Mouse (Mus musculus) intestine, embryonic 16.5 days (tissue): Measurements from ENCODE around the gene Prps1. TPM values are rescaled to one million over a fixed set of nuclear protein-coding genes. Genes with fewer than 3 reads are reported as not detected.

Source experiments
- ATAC-seq: fragments of 200-750 bp; cut with Nextera tagmentation; 2 replicates; pipeline ENCODE4 v1.8.0; 2017; ENCODE audit warnings: moderate TSS enrichment, moderate library complexity
- H3K27ac ChIP-seq: fragments of 300-500 bp; sonication (generic); 2 replicates; pipeline ENCODE4 v1.5.1; 2014; ENCODE audit warnings: mild to moderate bottlenecking, low read length
- H3K27me3 ChIP-seq: fragments of 300-500 bp; sonication (generic); replicated peaks from 2 replicates; pipeline ENCODE4 v1.6.1; 2014; ENCODE audit warnings: low read length, control low read depth, mixed read lengths; ENCODE audit not compliant: control insufficient read depth, insufficient read depth
- H3K36me3 ChIP-seq: fragments of 300-500 bp; sonication (generic); 2 replicates; pipeline ENCODE4 v1.6.1; 2014; ENCODE audit warnings: low read length, control low read depth; ENCODE audit not compliant: control insufficient read depth, insufficient read depth
- H3K4me1 ChIP-seq: fragments of 300-500 bp; sonication (generic); 2 replicates; pipeline ENCODE4 v1.6.1; 2014; ENCODE audit warnings: low read length, control low read depth, mixed read lengths; ENCODE audit not compliant: control insufficient read depth, insufficient read depth
- H3K4me2 ChIP-seq: fragments of 300-500 bp; sonication (generic); 2 replicates; pipeline ENCODE4 v1.6.1; 2014; ENCODE audit warnings: low read depth, low read length, control low read depth
- H3K4me3 ChIP-seq: fragments of 300-500 bp; sonication (generic); 2 replicates; pipeline ENCODE4 v1.5.1; 2014; ENCODE audit warnings: mild to moderate bottlenecking, low read length
- H3K9ac ChIP-seq: fragments of 300-500 bp; sonication (generic); 2 replicates; pipeline ENCODE4 v1.6.1; 2014; ENCODE audit warnings: low read depth, low read length
- H3K9me3 ChIP-seq: fragments of 300-500 bp; sonication (generic); 2 replicates; pipeline ENCODE4 v1.6.1; 2016; ENCODE audit warnings: low read length, control low read depth; ENCODE audit not compliant: control insufficient read depth
- WGBS: fragments of 180-500 bp; shearing (Covaris S2); extraction: QIAGEN DNeasy Blood & Tissue Kit; methylation state at CpG from one replicate; pipeline ENCODE4 v1.1.7; 2014; 5-methylcytosine and 5-hydroxymethylcytosine counted together
- polyA plus RNA-seq: library from polyadenylated mRNA; unstranded; fragments of >200 nt; fragmentation: Nextera tagmentation; extraction: Ambion mirVana; gene quantifications from 2 replicates; pipeline ENCODE4 v1.2.1, GENCODE M21; 2015

Gene Prps1
- 17.3 and 19.7 TPM in 2 replicates for polyA plus RNA-seq

DNA sequence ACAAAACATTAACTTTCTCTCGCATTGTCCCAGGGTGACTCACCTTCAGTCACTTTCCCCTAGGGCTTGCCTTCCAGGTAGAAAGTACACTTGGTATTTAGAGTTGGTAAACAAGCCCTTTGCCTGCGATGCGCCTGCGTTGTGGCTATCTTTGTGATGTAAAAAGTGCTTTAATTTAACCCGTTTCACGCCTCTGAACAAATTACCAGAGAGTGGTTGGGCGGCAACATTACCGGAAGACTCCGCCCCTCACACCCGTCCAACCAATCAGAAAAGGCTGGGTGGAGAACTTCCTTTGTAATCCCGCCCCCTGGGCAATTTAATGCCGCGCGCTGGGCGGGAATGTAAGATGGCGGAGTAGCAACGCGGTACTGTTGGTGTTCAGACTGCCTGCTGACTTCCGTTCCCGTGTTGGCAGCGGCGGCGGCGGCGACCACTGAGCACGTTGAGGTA is at the start of gene Prps1:
TSS of gene Prps1 (plus strand) at position 335 of the 453 bp plus-strand sequence.
- H3K27ac ChIP-seq, result no peak within 1 kb of the TSS
- H3K9ac ChIP-seq, result peak within 1 kb of the TSS; percentile 61
- peaks cover 10% of the 10 kb centered on the region; the same call in 1 of the 2 replicates for H3K27me3 ChIP-seq
- no peaks in the 10 kb centered on the region for H3K36me3 ChIP-seq
- peak within 1 kb of the TSS; percentile 59 for H3K4me3 ChIP-seq
- H3K4me2 ChIP-seq, result peak within 1 kb of the TSS; percentile 68
- ATAC-seq, result peak; percentile 96
- WGBS, result 16% methylated on average over 26 of the region's 26 CpGs
- H3K9me3 ChIP-seq, result no peaks in the 10 kb centered on the region
- H3K4me1 ChIP-seq, result no peaks in the 10 kb centered on the region

DNA sequence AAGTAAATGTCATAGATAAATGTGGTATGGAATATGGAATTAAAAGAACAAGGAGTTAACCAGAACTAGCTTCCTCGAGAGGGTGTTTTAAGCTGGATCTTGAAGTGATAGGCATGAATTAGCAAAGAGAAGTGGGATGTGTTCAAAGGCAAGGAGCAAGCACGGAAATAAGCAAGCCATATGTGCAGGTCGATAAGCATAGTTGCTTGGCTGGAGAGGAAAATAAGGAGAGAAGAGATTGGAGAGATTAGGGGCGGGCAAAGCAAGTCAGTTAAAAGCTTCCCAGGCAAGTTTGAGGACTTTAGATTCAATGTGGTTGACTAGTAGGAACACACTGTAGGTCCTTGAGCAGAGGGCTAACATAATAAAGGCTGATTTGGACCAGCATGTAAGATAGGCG is 48.8 kb upstream of the Prps1 start:
- no peak overlapping the region for H3K9ac ChIP-seq
- H3K36me3 ChIP-seq, result no peaks in the 10 kb centered on the region
- no peak overlapping the region for H3K27ac ChIP-seq
- no peak overlapping the region for H3K4me2 ChIP-seq
- H3K9me3 ChIP-seq, result no peaks in the 10 kb centered on the region
- ATAC-seq, result no peak
- H3K4me1 ChIP-seq, result no peaks in the 10 kb centered on the region
- H3K27me3 ChIP-seq, result 0 out of 2 replicates have a peak, but pooled peaks cover 3% of the 10 kb centered on the region
- no peak overlapping the region for H3K4me3 ChIP-seq
- 78% methylated on average over 5 of the region's 5 CpGs for WGBS

DNA sequence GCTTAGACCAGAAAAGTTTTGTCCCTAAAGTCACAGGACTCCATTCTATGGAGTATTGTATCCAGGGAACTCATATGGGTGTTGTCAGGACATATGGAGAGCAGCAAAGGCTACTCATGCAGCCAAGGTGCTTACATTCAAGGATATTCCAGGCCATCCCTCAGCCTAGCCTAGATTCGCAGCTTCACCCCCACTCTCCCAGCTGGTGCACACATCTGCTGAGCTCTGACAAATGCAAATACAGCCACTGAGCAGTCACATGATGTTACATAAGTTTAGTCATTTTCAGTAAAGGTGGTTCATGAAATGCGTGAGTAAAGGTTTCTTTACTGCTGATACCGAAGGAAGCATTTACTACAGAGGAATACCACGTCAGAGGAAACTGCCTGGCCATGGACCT is 37.9 kb upstream of the Prps1 start:
- WGBS, result 77% methylated on average over 4 of the region's 4 CpGs

DNA sequence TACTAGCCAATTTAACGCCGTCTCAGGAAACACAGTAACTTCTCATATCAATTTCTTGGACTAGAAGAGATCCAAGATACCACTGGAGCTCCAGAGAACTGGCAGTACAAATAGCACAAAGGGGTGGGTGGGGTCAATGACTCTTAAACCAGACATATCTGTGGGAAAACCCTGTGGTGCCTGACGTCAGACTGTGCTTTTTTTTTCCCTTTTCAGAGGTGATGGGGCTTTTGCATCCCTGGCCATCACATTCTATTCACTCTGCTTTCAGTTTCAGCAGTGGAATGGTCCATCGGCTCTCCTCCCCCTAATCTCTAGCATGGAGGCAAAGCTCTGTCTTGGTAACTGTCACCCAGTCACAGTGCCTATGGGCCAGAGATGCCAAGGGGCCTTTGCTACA is 29.3 kb upstream of the Prps1 start:
- WGBS, result 86% methylated on average over 4 of the region's 4 CpGs

More for the DNA sequence above, 37.9 kb upstream of the Prps1 start:
- no peak overlapping the region for H3K4me2 ChIP-seq
- ATAC-seq, result no peak
- 0 out of 2 replicates have a peak, but pooled peaks cover 2% of the 10 kb centered on the region for H3K27me3 ChIP-seq
- no peak overlapping the region for H3K27ac ChIP-seq
- no peaks in the 10 kb centered on the region for H3K9me3 ChIP-seq
- no peak overlapping the region for H3K4me3 ChIP-seq
- no peaks in the 10 kb centered on the region for H3K4me1 ChIP-seq
- no peak overlapping the region for H3K9ac ChIP-seq
- H3K36me3 ChIP-seq, result no peaks in the 10 kb centered on the region

DNA sequence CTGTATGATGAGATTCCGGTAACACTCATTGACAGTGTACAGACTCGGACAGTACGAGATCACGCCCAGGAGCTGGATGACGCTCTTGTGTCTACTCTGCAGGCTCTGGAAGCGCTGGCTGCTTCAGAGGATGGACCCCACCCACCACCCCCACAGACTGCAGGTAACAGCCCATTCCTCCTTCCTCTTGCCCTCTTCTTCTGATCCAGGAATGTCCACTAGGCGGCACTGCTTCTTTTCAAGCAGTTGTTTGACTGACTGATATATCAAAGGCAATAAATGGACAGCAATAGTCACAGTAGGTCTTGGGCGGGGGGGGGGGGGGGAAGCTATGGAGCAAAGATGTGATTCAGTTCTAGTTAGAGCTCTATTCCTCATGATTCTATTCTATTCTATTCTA is 28.2 kb upstream of the Prps1 start:
- H3K36me3 ChIP-seq, result no peaks in the 10 kb centered on the region
- H3K4me3 ChIP-seq, result no peak overlapping the region
- H3K9ac ChIP-seq, result no peak overlapping the region
- WGBS, result 65% methylated on average over 7 of the region's 8 CpGs
- no peaks in the 10 kb centered on the region for H3K4me1 ChIP-seq
- H3K27me3 ChIP-seq, result peaks cover 2% of the 10 kb centered on the region; the same call in 1 of the 2 replicates
- H3K9me3 ChIP-seq, result no peaks in the 10 kb centered on the region
- no peak overlapping the region for H3K4me2 ChIP-seq
- H3K27ac ChIP-seq, result no peak overlapping the region
- ATAC-seq, result no peak

More for the DNA sequence above, 29.3 kb upstream of the Prps1 start:
- Histone ChIP-seq H3K9me3 (no peaks in the 10 kb centered on the region), H3K9ac (no peak overlapping the region), H3K36me3 (no peaks in the 10 kb centered on the region), H3K4me2 (no peak overlapping the region), H3K27me3 (peaks cover 4% of the 10 kb centered on the region; the same call in 1 of the 2 replicates), H3K4me3 (no peak overlapping the region), H3K27ac (no peak overlapping the region), H3K4me1 (no peaks in the 10 kb centered on the region)
- ATAC-seq, result no peak

DNA sequence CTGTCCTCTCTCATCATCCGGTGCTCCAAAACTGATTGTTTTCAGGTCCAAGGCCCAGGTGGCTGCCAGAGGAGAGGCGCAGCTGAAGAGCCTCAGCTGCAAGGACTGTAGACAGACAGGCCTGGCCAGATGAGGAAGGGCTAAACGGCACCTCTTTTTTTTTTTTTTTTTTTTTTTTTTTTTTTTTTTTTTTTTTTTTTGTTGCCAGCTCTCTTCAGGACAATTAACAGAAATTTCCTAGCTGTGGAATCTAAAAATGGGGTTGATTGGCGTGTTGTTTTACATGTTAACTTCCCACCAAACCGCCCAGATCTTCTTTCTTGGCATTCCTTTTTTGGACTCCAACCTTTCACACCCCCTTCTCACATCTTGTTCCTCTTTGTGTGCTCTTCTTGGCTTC is 26.4 kb upstream of the Prps1 start:
- no peak for ATAC-seq
- Histone ChIP-seq H3K9ac (no peak overlapping the region), H3K9me3 (no peaks in the 10 kb centered on the region), H3K27me3 (peaks cover 4% of the 10 kb centered on the region; the same call in 1 of the 2 replicates), H3K4me1 (no peaks in the 10 kb centered on the region), H3K27ac (no peak overlapping the region), H3K4me2 (no peak overlapping the region), H3K4me3 (no peak overlapping the region), H3K36me3 (no peaks in the 10 kb centered on the region)
- WGBS, result 85% methylated on average over 5 of the region's 5 CpGs

DNA sequence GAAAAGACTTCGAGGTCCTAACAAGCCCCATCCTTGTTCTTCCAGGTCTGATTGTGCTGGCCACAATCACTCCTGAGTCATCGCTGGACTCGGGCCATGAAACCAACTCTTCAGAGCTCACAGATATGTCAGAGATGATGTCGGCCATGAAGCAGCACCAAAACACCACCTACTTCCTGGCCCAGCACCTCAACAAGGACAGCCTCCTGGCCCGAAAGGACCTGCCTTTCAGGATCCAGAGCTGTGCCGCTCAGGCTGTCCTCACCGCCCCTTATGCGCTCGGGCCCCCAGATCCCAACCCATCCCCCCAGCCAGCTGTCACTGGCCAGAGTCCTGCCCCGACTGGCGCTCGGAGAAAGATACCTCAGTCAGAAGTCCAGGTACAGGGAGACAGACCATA is 25.9 kb upstream of the Prps1 start:
- WGBS, result 85% methylated on average over 12 of the region's 12 CpGs
- Histone ChIP-seq H3K36me3 (no peaks in the 10 kb centered on the region), H3K27ac (no peak overlapping the region), H3K27me3 (peaks cover 5% of the 10 kb centered on the region; the same call in 1 of the 2 replicates), H3K4me2 (no peak overlapping the region), H3K9ac (no peak overlapping the region), H3K9me3 (no peaks in the 10 kb centered on the region), H3K4me1 (no peaks in the 10 kb centered on the region), H3K4me3 (no peak overlapping the region)
- no peak for ATAC-seq

DNA sequence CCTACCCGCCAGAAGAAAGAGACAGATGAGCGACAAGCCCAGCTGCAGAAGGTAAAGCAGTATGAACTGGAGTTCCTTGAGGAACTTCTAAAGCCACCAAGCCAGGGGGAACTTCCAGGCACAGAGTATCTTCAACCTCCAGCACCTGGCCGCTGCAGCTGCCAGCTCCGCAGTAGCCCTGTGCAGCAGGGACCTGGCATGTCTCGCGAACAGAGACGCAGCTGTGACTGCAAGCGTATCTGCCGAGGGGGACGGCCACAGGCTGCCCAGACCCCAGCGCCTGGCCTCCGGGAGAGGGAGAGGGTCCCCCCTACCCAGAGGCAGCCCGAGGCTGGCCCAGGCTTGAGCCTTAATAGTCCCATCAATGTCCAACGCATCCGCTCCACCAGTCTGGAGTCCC is 24.4 kb upstream of the Prps1 start:
- ATAC-seq, result no peak
- Histone ChIP-seq H3K27me3 (peaks cover 4% of the 10 kb centered on the region; the same call in 1 of the 2 replicates), H3K36me3 (no peaks in the 10 kb centered on the region), H3K9me3 (no peaks in the 10 kb centered on the region), H3K4me2 (no peak overlapping the region), H3K4me1 (no peaks in the 10 kb centered on the region), H3K4me3 (no peak overlapping the region), H3K27ac (no peak overlapping the region), H3K9ac (no peak overlapping the region)
- WGBS, result 84% methylated on average over 15 of the region's 15 CpGs

DNA sequence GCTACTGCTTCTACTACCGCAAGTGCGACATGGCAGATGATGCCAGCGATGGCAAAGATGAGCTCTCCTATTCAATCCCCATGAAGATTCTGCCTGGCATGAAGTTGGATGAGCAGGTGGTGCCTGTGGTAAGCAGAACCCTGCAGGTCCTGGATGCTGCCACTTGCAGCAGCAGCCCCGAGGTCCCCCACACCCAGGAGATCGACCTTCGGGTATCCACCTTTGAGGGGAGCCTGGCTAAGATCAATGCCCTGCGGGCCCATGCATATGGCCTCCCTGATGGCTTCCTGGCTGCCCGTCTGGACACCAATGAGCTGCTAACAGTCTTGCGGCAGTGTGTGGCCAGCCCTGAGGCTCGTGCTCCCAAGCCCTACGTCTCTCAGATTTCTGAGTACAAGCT is 23.6 kb upstream of the Prps1 start:
- no peaks in the 10 kb centered on the region for H3K36me3 ChIP-seq
- H3K9ac ChIP-seq, result no peak overlapping the region
- H3K27me3 ChIP-seq, result peaks cover 5% of the 10 kb centered on the region; the same call in 1 of the 2 replicates
- ATAC-seq, result no peak
- no peak overlapping the region for H3K4me3 ChIP-seq
- H3K4me1 ChIP-seq, result no peaks in the 10 kb centered on the region
- no peak overlapping the region for H3K27ac ChIP-seq
- H3K4me2 ChIP-seq, result no peak overlapping the region
- WGBS, result 89% methylated on average over 11 of the region's 11 CpGs
- no peaks in the 10 kb centered on the region for H3K9me3 ChIP-seq

DNA sequence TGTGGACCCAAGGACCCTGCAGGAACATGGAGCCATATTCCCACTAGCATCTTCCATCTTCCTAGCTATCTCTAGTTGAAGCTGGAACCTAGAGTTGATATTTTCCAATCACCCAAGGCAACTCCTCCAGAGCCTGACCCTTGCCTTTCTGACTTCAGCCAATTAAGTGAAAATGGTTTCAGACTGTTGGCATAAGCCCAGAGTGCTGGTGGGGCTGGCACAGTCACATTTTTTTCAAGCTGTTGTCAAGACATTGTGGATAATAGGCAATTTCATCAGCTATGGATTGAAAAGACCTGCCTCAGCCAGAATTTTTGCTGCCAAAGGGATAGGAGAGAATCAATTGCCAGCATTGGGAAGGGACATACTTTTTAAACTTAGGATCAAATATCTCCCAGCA is 18.5 kb upstream of the Prps1 start:
- no peak overlapping the region for H3K4me3 ChIP-seq
- H3K27me3 ChIP-seq, result 0 out of 2 replicates have a peak, but pooled peaks cover 9% of the 10 kb centered on the region
- no peak for ATAC-seq
- no peak overlapping the region for H3K9ac ChIP-seq
- no peak overlapping the region for H3K4me2 ChIP-seq
- H3K36me3 ChIP-seq, result no peaks in the 10 kb centered on the region
- H3K9me3 ChIP-seq, result no peaks in the 10 kb centered on the region
- H3K4me1 ChIP-seq, result no peaks in the 10 kb centered on the region
- no peak overlapping the region for H3K27ac ChIP-seq
